Mouse (Mus musculus): ENCODE data around the gene Txnrd1.

Gene Txnrd1

GRCm38 (mm10) chr10:82913238-82913637 is 79.5 kb downstream of the Txnrd1 start:
- in situ Hi-C loops (cut with MboI), result no loop called here

- in situ Hi-C loops (cut with MboI), result no loop called here
Measured at GRCm38 (mm10) chr10:82913772-82914171, 80.0 kb downstream of the Txnrd1 start.

GRCm38 (mm10) chr10:82918675-82919074 is 84.9 kb downstream of the Txnrd1 start:
- in situ Hi-C loops (cut with MboI), result no loop called here

GRCm38 (mm10) chr10:82919404-82919980 is 85.7 kb downstream of the Txnrd1 start:
- in situ Hi-C loops (cut with MboI), result no loop called here

- in situ Hi-C loops (cut with MboI), result no loop called here
Measured at GRCm38 (mm10) chr10:82923547-82923946, 89.8 kb downstream of the Txnrd1 start.

- in situ Hi-C loops (cut with MboI), result no loop called here
Measured at GRCm38 (mm10) chr10:82924750-82925149, 91.0 kb downstream of the Txnrd1 start.

- in situ Hi-C loops (cut with MboI), result no loop called here
Measured at GRCm38 (mm10) chr10:82925624-82926023, 91.9 kb downstream of the Txnrd1 start.

GRCm38 (mm10) chr10:82935018-82935633 is 101.4 kb downstream of the Txnrd1 start:
- in situ Hi-C loops (cut with MboI), result no loop called here

GRCm38 (mm10) chr10:82935774-82936173 is 102.0 kb downstream of the Txnrd1 start:
- in situ Hi-C loops (cut with MboI), result no loop called here
